Mouse (Mus musculus) right cerebral cortex, postnatal 25 days (tissue): ENCODE data around the gene Cdk17.
A peak's percentile ranks its signal among the peaks of the same experiment; 100 is the strongest.

Source experiments
- DNase-seq: peaks from one replicate; pipeline ENCODE4 v3.0.0; 2022

The Cdk17 gene

GRCm38 (mm10) chr10:93291843-93292242, 131.2 kb downstream of the Cdk17 start:
- DNase-seq, result peak; percentile 78

GRCm38 (mm10) chr10:93293621-93294020, 132.9 kb downstream of the Cdk17 start:
- DNase-seq, result no peak

- DNase-seq, result no peak
These were observed 134.0 kb downstream of the Cdk17 start for GRCm38 (mm10) chr10:93294547-93295219.

DNA sequence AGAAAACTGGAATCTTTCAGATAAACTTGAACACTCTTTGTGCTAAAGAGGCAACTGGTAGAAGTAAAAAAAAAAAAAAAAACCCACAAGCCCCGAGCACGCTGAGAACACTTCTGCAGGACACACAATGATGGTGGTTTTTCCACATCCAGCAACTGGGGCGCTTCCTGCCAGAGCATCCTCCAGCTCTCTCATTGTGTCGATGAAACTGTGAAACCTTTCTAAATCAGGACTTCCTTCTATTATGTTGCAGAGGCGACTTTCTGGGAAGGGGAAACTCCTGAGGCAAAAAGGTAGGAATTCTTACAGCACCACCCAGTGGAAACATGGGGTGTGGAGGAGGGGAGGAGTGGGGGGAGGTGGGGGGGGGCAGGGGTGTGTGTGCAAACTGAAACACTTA, 137.1 kb downstream of the Cdk17 start:
- DNase-seq, result no peak

DNA sequence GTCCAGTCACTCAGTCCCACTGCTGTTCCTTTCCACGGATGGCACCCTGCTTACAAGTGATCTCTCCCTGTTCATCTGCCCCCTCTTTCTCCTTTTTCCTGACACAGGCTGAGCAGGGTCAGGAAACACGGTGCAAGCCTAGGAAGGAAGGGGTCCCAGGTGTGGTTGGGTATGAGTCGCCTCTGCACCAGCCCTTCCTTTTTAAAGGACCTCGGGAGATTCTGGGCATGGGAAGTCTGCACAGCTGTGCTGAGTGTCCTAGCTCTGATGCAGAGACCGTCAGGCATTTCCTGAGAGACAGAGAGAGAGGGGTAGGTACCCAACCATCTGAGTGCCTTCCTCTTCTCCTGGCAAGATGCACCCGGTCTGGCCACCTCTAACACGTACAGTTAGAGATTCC, 137.5 kb downstream of the Cdk17 start:
- no peak for DNase-seq

- no peak for DNase-seq
These were observed 141.2 kb downstream of the Cdk17 start for GRCm38 (mm10) chr10:93301831-93302230.

DNA sequence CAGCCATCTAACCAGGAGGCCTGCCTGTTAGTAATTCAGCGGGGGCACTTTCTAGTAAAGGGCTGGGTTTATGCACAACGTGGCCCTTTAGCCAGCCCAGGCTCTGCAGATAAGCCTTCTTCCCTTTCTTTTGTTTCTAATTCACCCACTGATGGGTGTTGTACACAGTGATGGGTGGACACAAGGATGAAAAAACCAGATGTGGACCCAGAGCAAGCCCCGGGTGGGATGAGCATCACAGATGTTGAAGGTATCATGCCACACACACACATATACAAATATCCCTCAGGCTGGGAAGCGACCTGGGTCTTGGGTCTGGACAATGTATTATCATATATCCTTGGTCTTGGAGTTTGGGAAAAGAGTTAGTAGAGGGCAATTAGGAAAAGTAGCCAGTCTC, 142.6 kb downstream of the Cdk17 start:
- no peak for DNase-seq

DNA sequence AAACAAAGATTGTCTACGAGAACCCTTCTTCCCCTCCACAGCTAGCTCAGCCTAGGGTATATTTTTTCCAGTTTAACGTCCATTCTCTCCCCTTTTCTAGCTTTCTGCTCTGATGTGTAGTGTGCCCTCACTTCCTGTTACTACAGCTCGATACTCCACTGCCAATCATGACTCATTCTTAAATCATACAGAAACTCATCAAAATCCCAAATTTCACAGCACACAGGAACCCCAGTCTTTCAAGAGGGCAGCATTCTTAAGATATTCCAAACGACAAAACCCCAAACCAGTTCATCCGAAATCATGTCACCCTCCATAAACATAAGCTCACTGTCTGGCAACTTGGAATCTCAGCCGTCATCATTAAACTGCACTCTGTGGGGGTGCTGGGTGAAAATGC, 145.3 kb downstream of the Cdk17 start:
- no peak for DNase-seq

DNA sequence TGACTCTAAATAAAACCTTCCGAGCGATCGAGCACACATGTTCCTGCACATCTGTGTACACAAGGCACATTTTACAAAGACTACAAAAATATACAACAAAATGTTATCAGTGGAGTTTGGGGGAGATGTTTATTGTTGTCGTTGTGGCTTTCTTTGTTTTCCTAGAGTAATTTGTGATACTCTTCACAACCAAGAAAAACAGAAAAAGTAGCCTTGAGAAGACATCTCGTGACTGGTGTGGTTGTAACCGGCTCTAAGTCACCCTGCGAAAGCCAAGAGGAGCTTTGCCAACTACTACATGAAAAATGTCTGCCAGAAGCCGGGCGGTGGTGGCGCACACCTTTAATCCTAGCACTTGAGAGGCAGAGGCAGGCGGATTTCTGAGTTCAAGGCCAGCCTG, 145.7 kb downstream of the Cdk17 start:
- no peak for DNase-seq

DNA sequence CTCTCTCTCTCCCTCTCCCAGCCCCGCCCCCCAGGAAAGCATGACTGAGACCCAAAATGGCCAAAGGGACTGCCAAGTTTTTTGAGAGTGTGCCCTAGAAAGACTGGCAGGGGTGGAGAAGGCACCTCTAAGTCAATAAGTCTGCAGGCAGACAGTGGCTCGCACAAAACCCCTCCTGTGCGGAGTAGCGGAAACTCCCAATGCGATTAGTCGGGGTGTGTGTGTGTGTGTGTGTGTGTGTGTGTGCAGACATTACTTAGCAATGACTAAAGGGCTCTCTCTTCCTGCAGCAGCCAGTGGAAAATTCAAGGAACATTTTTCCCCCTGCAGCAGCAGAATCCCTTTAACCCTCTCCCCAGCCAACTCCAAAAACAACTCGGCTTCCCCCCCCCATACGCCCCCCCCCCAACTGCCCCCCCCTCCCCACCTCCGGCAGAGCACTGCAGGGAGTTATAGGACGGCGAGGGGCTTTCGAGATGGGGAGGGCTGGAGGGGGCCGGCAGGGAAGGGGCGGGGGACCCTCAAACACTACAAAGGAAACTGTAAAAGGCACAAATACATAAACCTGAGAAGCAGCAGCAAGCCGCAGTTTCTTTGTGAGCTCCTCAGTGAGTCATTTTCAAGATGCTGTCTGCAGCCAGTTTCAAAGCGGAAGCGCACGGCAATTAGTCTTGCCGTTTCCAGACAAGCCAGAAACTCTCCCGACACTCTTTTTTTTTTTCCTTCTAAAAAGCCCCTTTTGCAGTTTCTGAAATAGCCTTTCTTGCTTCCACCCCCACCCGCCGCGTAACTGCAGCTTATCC, 148.7 kb downstream of the Cdk17 start:
- DNase-seq, result peak; percentile 43

DNA sequence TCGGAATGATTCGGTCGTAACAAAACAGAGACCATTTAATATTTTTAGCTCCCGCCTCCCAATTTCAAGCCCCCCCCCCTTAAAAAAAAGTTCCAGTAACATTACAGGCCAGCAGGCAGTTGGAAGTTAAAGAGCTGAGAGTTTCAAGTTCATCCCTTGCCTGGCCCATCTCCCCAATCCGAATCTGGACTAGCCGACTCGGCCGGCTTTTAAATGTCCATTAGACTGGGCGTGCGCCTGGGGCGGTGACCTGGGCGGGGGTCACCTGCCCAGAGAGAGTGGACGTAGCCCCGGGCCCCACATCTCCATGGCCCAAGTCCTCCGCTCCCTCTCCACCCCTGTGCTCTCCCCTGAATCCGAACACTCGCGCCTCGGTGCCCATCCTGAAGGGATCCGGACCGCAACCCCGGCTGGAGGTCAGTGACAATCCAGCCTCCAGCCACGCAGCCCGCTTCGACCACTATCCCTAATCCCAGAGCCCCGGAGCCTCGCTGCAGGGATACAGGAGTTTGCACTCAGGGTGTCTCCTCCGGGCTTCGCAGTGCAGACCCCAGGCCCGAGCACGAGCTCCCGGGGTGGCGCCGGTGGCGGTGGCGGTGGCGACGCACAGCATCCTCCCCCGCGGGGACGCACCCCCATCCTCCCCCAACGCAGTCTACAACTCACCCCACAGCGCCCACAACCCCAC, 149.4 kb downstream of the Cdk17 start:
- no peak for DNase-seq

- DNase-seq, result no peak
These were observed 150.2 kb downstream of the Cdk17 start, which contains the start of gene Elk3 for GRCm38 (mm10) chr10:93310721-93311411. Elk3 (minus strand) TSS chr10:93311135.

GRCm38 (mm10) chr10:93311576-93311975, 150.9 kb downstream of the Cdk17 start:
- DNase-seq, result no peak
